Mouse (Mus musculus) forebrain, embryonic 13.5 days (tissue): Measurements from ENCODE around the gene Ofcc1. TPM values are rescaled to one million over a fixed set of nuclear protein-coding genes. Genes with fewer than 3 reads are reported as not detected.

ENCODE experiments used
- ATAC-seq: fragments of 200-750 bp; cut with Nextera tagmentation; 2 replicates; pipeline ENCODE4 v1.8.0; 2017
- H3K27ac ChIP-seq: fragments of 300-500 bp; sonication (generic); 2 replicates; pipeline ENCODE4 v1.5.1; 2015; ENCODE audit warnings: inconsistent platforms, mild to moderate bottlenecking, moderate library complexity
- H3K27me3 ChIP-seq: fragments of 300-500 bp; sonication (generic); 2 replicates; pipeline ENCODE4 v1.6.1; 2015; ENCODE audit warnings: mild to moderate bottlenecking, inconsistent platforms
- H3K36me3 ChIP-seq: fragments of 300-500 bp; sonication (generic); 2 replicates; pipeline ENCODE4 v1.6.1; 2015; ENCODE audit warnings: mild to moderate bottlenecking, inconsistent platforms; ENCODE audit not compliant: poor library complexity, severe bottlenecking
- H3K4me1 ChIP-seq: fragments of 300-500 bp; sonication (generic); 2 replicates; pipeline ENCODE4 v1.6.1; 2015; ENCODE audit warnings: inconsistent platforms
- H3K4me2 ChIP-seq: fragments of 300-500 bp; sonication (generic); 2 replicates; pipeline ENCODE4 v1.6.1; 2015; ENCODE audit warnings: inconsistent platforms, mild to moderate bottlenecking, moderate library complexity
- H3K4me3 ChIP-seq: fragments of 300-500 bp; sonication (generic); 2 replicates; pipeline ENCODE4 v1.5.1; 2015; ENCODE audit warnings: mild to moderate bottlenecking, inconsistent platforms
- H3K9ac ChIP-seq: fragments of 300-500 bp; sonication (generic); 2 replicates; pipeline ENCODE4 v1.6.1; 2015; ENCODE audit warnings: mild to moderate bottlenecking, inconsistent platforms
- H3K9me3 ChIP-seq: fragments of 300-500 bp; sonication (generic); replicated peaks from 2 replicates; pipeline ENCODE4 v1.6.1; 2016; ENCODE audit warnings: inconsistent platforms
- WGBS: fragments of 180-500 bp; shearing (Covaris S2); methylation state at CpG from one replicate; pipeline ENCODE4 v1.1.7; 2015; 5-methylcytosine and 5-hydroxymethylcytosine counted together
- polyA plus RNA-seq: library from polyadenylated mRNA; unstranded; fragments of >200 nt; fragmentation: Nextera tagmentation; extraction: Ambion mirVana; gene quantifications from 2 replicates; pipeline ENCODE4 v1.2.1, GENCODE M21; 2015

Gene Ofcc1
- not detected in 2 replicates for polyA plus RNA-seq

- WGBS, result 65% methylated on average over 3 of the region's 3 CpGs
These were observed at the start of gene Ofcc1 for GRCm38 (mm10) chr13:40361288-40361687. TSS of gene Ofcc1 (minus strand) at chr13:40361450.

DNA sequence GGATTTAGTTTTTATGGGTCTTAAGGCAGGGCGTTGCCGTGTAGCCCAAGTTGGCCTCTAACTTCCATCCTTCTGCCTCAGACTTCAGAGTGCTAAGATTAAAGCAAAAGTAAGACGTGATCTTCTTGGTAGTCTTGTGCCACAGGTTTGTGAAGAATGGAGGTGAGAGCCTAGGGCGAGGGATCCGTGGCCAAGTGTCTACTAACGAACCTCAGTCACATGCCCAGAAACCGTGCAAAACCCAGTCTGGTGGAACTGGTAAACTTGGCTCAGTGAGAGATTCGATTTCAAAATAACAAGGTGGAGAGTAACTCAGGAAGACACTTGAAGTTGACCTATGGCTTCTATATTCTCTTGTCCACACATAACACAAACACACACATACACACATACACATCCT, 28.9 kb upstream of the Ofcc1 start:
- no peak for ATAC-seq
- Histone ChIP-seq H3K9ac (no peak overlapping the region), H3K4me1 (no peaks in the 10 kb centered on the region), H3K4me3 (no peak overlapping the region), H3K9me3 (no peaks in the 10 kb centered on the region), H3K27me3 (no peaks in the 10 kb centered on the region), H3K4me2 (no peak overlapping the region), H3K27ac (no peak overlapping the region), H3K36me3 (no peaks in the 10 kb centered on the region)
- 92% methylated on average over 8 of the region's 8 CpGs for WGBS

More at GRCm38 (mm10) chr13:40361288-40361687, at the start of gene Ofcc1:
- H3K36me3 ChIP-seq, result no peaks in the 10 kb centered on the region
- H3K4me1 ChIP-seq, result no peaks in the 10 kb centered on the region
- H3K27me3 ChIP-seq, result no peaks in the 10 kb centered on the region
- H3K9me3 ChIP-seq, result no peaks in the 10 kb centered on the region
- no peak within 1 kb of the TSS for H3K4me3 ChIP-seq
- H3K27ac ChIP-seq, result no peak within 1 kb of the TSS
- no peak within 1 kb of the TSS for H3K4me2 ChIP-seq
- no peak for ATAC-seq
- H3K9ac ChIP-seq, result no peak within 1 kb of the TSS

DNA sequence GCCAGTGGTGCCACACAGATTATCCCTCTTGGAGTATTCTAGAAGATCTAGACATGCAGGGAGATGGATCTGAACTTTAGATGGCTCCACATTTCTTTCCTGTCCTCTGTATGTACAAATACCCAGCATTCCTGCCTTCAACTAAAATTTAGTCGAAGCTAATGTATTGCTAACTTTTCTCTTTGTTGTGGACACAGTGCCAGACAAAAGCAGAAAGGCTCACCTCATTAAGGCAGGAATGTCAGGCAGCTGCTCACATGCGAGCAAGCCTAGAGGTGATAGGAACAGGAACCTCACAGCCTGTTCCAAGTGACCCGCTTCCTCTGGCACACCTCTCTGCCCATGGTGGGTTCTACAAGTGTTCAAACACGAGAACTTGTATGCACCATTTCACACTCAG, 26.2 kb upstream of the Ofcc1 start:
- no peaks in the 10 kb centered on the region for H3K4me1 ChIP-seq
- no peak overlapping the region for H3K4me3 ChIP-seq
- H3K36me3 ChIP-seq, result no peaks in the 10 kb centered on the region
- ATAC-seq, result no peak
- H3K4me2 ChIP-seq, result no peak overlapping the region
- H3K9me3 ChIP-seq, result no peaks in the 10 kb centered on the region
- H3K9ac ChIP-seq, result no peak overlapping the region
- H3K27ac ChIP-seq, result no peak overlapping the region
- 37% methylated on average over 4 of the region's 4 CpGs for WGBS
- H3K27me3 ChIP-seq, result no peaks in the 10 kb centered on the region

GRCm38 (mm10) chr13:40384962-40385361, 23.7 kb upstream of the Ofcc1 start:
- Histone ChIP-seq H3K9me3 (peaks cover under 1% of the 10 kb centered on the region; the same call in 1 of the 2 replicates), H3K4me1 (no peaks in the 10 kb centered on the region), H3K4me3 (no peak overlapping the region), H3K4me2 (no peak overlapping the region), H3K27me3 (no peaks in the 10 kb centered on the region), H3K36me3 (no peaks in the 10 kb centered on the region), H3K9ac (no peak overlapping the region), H3K27ac (no peak overlapping the region)
- 78% methylated on average over 4 of the region's 4 CpGs for WGBS
- ATAC-seq, result no peak

DNA sequence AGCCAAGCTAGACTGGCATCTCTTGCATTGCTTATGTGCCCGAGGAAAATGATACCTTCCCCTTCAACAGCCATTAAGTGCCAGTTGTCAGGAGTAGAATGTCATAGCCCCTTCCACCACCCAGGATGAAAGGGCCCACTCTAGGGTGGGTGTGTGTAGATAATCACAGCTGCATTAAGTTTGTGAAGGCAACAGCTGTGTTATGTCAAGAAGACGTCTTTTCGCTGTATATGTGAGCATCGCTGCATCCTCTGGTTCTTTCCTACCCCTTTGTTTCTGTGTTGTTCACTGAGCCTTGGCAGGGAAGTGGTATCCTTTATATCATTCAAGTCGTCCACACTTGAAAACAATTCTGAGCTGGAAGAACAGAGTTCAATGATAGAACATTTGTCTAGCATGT, 15.5 kb upstream of the Ofcc1 start:
- no peak overlapping the region for H3K27ac ChIP-seq
- no peaks in the 10 kb centered on the region for H3K4me1 ChIP-seq
- H3K4me3 ChIP-seq, result no peak overlapping the region
- H3K9ac ChIP-seq, result no peak overlapping the region
- H3K36me3 ChIP-seq, result no peaks in the 10 kb centered on the region
- peaks cover 3% of the 10 kb centered on the region; the same call in 1 of the 2 replicates for H3K9me3 ChIP-seq
- no peaks in the 10 kb centered on the region for H3K27me3 ChIP-seq
- no peak overlapping the region for H3K4me2 ChIP-seq
- WGBS, result 75% methylated on average over 5 of the region's 5 CpGs
- no peak for ATAC-seq

GRCm38 (mm10) chr13:40366762-40367161, 5.5 kb upstream of the Ofcc1 start:
- WGBS, result 85% methylated on average over 11 of the region's 11 CpGs
- no peak for ATAC-seq

DNA sequence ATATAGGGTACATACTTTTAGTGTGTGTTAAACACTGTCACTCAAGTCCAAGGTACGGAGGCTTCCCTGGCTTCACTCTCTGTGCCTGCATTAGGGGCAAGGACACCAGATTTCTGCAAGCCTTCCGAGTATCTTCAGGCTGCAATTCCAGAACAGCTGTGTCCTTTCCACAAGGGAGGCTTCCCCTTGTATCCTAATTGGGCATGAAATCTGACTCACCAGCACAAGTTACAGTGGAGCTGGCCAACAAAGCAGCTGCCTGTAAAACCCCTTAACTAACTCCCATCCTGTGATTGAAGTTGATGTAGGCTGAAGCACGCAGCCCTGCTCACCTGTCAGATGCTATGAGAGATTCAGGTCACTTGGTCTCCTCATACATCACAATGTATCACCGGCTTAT, 3.6 kb upstream of the Ofcc1 start:
- H3K27ac ChIP-seq, result no peak overlapping the region
- H3K9ac ChIP-seq, result no peak overlapping the region
- H3K4me1 ChIP-seq, result no peaks in the 10 kb centered on the region
- H3K27me3 ChIP-seq, result no peaks in the 10 kb centered on the region
- no peak for ATAC-seq
- no peak overlapping the region for H3K4me2 ChIP-seq
- no peaks in the 10 kb centered on the region for H3K36me3 ChIP-seq
- no peaks in the 10 kb centered on the region for H3K9me3 ChIP-seq
- WGBS, result 82% methylated on average over 4 of the region's 4 CpGs
- no peak overlapping the region for H3K4me3 ChIP-seq

More at GRCm38 (mm10) chr13:40366762-40367161, 5.5 kb upstream of the Ofcc1 start:
- Histone ChIP-seq H3K9ac (no peak overlapping the region), H3K4me2 (no peak overlapping the region), H3K9me3 (no peaks in the 10 kb centered on the region; the same call in 1 of the 2 replicates), H3K36me3 (no peaks in the 10 kb centered on the region), H3K4me3 (no peak overlapping the region), H3K4me1 (no peaks in the 10 kb centered on the region), H3K27me3 (no peaks in the 10 kb centered on the region), H3K27ac (no peak overlapping the region)

DNA sequence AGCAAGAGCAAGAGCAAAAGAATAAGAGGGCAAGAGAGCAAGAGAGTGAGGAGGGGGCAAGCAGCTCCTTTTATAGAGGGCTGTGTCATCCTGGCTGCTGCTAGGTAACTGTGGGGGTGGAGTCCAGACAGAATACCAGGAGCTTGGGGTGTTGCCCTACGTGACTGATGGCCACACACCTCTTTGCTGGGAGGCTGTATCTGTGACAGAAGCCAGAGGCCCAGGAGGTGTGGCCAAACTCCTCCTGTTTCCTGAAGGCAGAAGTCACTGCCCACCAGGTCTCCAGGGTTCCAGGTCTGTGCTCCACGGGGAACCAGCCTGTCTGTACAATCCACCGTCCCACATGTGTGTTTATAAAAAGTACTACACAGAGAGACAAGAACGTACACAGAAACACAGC, 558 bp downstream of the Ofcc1 start:
- Histone ChIP-seq H3K9me3 (no peaks in the 10 kb centered on the region), H3K4me1 (no peaks in the 10 kb centered on the region), H3K4me2 (no peak overlapping the region), H3K9ac (no peak overlapping the region), H3K27ac (no peak overlapping the region), H3K36me3 (no peaks in the 10 kb centered on the region), H3K27me3 (no peaks in the 10 kb centered on the region), H3K4me3 (no peak overlapping the region)
- no peak for ATAC-seq
- WGBS, result 54% methylated on average over 4 of the region's 4 CpGs

GRCm38 (mm10) chr13:40347045-40347444, 14.2 kb downstream of the Ofcc1 start:
- no peaks in the 10 kb centered on the region for H3K36me3 ChIP-seq
- WGBS, result 100% methylated on average over 2 of the region's 2 CpGs
- ATAC-seq, result no peak
- no peaks in the 10 kb centered on the region for H3K4me1 ChIP-seq
- H3K4me3 ChIP-seq, result no peak overlapping the region
- H3K4me2 ChIP-seq, result no peak overlapping the region
- no peak overlapping the region for H3K9ac ChIP-seq
- H3K27ac ChIP-seq, result no peak overlapping the region
- no peaks in the 10 kb centered on the region for H3K27me3 ChIP-seq
- H3K9me3 ChIP-seq, result no peaks in the 10 kb centered on the region

- Histone ChIP-seq H3K36me3 (no peaks in the 10 kb centered on the region), H3K4me2 (no peak overlapping the region), H3K4me3 (no peak overlapping the region), H3K27me3 (no peaks in the 10 kb centered on the region), H3K9ac (no peak overlapping the region), H3K27ac (no peak overlapping the region), H3K4me1 (no peaks in the 10 kb centered on the region), H3K9me3 (no peaks in the 10 kb centered on the region)
- 74% methylated on average over 5 of the region's 5 CpGs for whole genome bisulfite sequencing
- ATAC-seq, result peak; percentile 50; the same call in 1 of the 2 replicates
These were observed 37.9 kb downstream of the Ofcc1 start for GRCm38 (mm10) chr13:40323301-40323700.

GRCm38 (mm10) chr13:40320814-40321525, 40.3 kb downstream of the Ofcc1 start:
- 86% methylated on average over 6 of the region's 6 CpGs for WGBS
- ATAC-seq, result no peak
- Histone ChIP-seq H3K4me1 (no peaks in the 10 kb centered on the region), H3K27ac (no peak overlapping the region), H3K4me3 (no peak overlapping the region), H3K9me3 (no peaks in the 10 kb centered on the region), H3K9ac (no peak overlapping the region), H3K27me3 (no peaks in the 10 kb centered on the region), H3K36me3 (no peaks in the 10 kb centered on the region), H3K4me2 (no peak overlapping the region)

- no peaks in the 10 kb centered on the region for H3K36me3 ChIP-seq
- H3K4me3 ChIP-seq, result no peak overlapping the region
- H3K9ac ChIP-seq, result no peak overlapping the region
- no peak overlapping the region for H3K4me2 ChIP-seq
- H3K27ac ChIP-seq, result no peak overlapping the region
- H3K9me3 ChIP-seq, result no peaks in the 10 kb centered on the region
- no peak for ATAC-seq
- H3K4me1 ChIP-seq, result no peaks in the 10 kb centered on the region
- WGBS, result 90% methylated on average over 2 of the region's 2 CpGs
- H3K27me3 ChIP-seq, result no peaks in the 10 kb centered on the region
These were observed 43.5 kb downstream of the Ofcc1 start for GRCm38 (mm10) chr13:40317731-40318130.
